Mouse (Mus musculus): Measurements from ENCODE around the gene Mixl1. TPM values are rescaled to one million over a fixed set of nuclear protein-coding genes. Genes with fewer than 3 reads are reported as not detected.

Gene Mixl1
- polyA plus RNA-seq, 1 experiment from 2014 or later, result not detected

DNA sequence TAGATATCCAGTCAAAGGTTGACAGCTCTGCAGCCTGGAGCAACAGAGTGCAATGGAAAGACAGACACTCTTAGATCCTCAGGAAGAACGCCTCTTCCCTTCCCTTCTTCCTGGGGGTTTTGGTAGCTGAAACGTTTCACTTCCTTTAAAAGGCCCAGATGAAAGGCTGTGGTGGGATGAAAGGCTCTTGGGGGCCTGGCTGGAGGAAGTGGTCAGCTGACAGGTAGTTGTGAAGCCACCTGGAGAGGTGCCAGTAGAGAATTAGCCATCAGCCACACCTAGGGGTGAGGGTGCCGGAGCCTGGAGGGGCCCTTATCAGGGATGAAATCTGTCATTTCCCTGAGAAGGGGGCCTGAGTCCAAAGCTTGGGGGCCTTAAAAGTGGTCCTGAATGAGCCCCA lies 10.5 kb upstream of the Mixl1 start:
- Histone ChIP-seq H3K9me3 (replicated peaks) (no peaks in the 10 kb centered on the region), H3K4me3 (replicated peaks) (no peak overlapping the region), H3K27me3 (replicated peaks) (no peaks in the 10 kb centered on the region), H3K4me2 (no peak overlapping the region), H3K9ac (replicated peaks) (no peak overlapping the region), H3K27ac (replicated peaks) (no peak overlapping the region), H3K4me1 (no peaks in the 10 kb centered on the region), H3K36me3 (no peaks in the 10 kb centered on the region)
- ATAC-seq (ENCODE audit: low FRiP score), result no peak
- 53% methylated on average over 3 of the region's 3 CpGs for WGBS

DNA sequence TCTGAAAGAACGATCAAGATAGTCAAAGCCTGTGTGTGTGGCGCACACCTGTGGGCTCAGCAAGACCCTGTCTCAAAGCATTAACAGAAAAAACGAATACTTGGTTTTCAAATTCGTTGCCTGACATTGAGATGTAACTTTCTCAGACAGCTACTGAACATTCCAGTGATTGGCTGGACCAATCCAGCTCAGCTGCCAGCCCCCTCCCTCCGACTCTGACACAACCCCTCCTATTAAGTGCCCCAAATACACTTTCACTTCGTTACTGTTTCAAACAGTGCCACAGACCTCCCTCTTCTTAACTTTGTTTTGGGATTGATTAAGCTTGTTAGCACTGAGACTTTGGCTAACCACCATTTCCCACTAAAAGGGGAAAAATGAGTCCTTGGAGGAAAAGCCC lies 6.6 kb upstream of the Mixl1 start:
- Histone ChIP-seq H3K4me2 (no peak overlapping the region), H3K9ac (replicated peaks) (no peak overlapping the region), H3K4me3 (replicated peaks) (no peak overlapping the region), H3K4me1 (no peaks in the 10 kb centered on the region), H3K9me3 (replicated peaks) (no peaks in the 10 kb centered on the region), H3K36me3 (no peaks in the 10 kb centered on the region), H3K27ac (replicated peaks) (no peak overlapping the region), H3K27me3 (replicated peaks) (peaks cover 8% of the 10 kb centered on the region; the same call in 1 of the 2 replicates)
- 49% methylated on average over 6 of the region's 6 CpGs for WGBS
- no peak for ATAC-seq (ENCODE audit: low FRiP score)

GRCm38 (mm10) chr1:180698063-180698462 lies 1.2 kb upstream of the Mixl1 start:
- ATAC-seq (ENCODE audit: low FRiP score), result no peak
- 59% methylated on average over 5 of the region's 5 CpGs for WGBS
- H3K36me3 ChIP-seq, result no peaks in the 10 kb centered on the region
- H3K4me1 ChIP-seq, result peaks cover 10% of the 10 kb centered on the region
- no peak overlapping the region for H3K9ac ChIP-seq (replicated peaks)
- H3K27ac ChIP-seq (replicated peaks), result no peak overlapping the region
- no peak overlapping the region for H3K4me2 ChIP-seq
- no peak overlapping the region for H3K4me3 ChIP-seq (replicated peaks)
- no peaks in the 10 kb centered on the region for H3K9me3 ChIP-seq (replicated peaks)
- H3K27me3 ChIP-seq (replicated peaks), result peaks cover 47% of the 10 kb centered on the region

- peaks cover 19% of the 10 kb centered on the region for H3K36me3 ChIP-seq
- ATAC-seq (ENCODE audit: low FRiP score), result no peak
- H3K4me1 ChIP-seq, result peaks cover 1% of the 10 kb centered on the region
- 92% methylated on average over 7 of the region's 7 CpGs for WGBS
- no peaks in the 10 kb centered on the region for H3K9me3 ChIP-seq (replicated peaks)
- H3K4me3 ChIP-seq (replicated peaks), result no peak overlapping the region
- no peak overlapping the region for H3K4me2 ChIP-seq
- H3K9ac ChIP-seq (replicated peaks), result no peak overlapping the region
- H3K27me3 ChIP-seq (replicated peaks), result peaks cover 18% of the 10 kb centered on the region
- H3K27ac ChIP-seq (replicated peaks), result no peak overlapping the region
Observed at GRCm38 (mm10) chr1:180691284-180691683, 5.5 kb downstream of the Mixl1 start.

Other genes starting within 250 kb of the Mixl1 start
- 21.8 and 23.5 TPM in 2 replicates for gene Stum, start 213.5 kb downstream of the Mixl1 start, polyA plus RNA-seq (2015; fragmentation: Nextera tagmentation; extraction: Ambion mirVana)
- 89.1 and 93.8 TPM in 2 replicates for gene Parp1, start 128.1 kb downstream of the Mixl1 start, polyA plus RNA-seq (2015; fragmentation: Nextera tagmentation; extraction: Ambion mirVana)
- 8.3 and 10.9 TPM in 2 replicates for gene Lin9, start 55.9 kb downstream of the Mixl1 start, polyA plus RNA-seq (2015; fragmentation: Nextera tagmentation; extraction: Ambion mirVana)
- gene Acbd3, start 29.0 kb upstream of the Mixl1 start, polyA plus RNA-seq (2015; fragmentation: Nextera tagmentation; extraction: Ambion mirVana), result 23.5 and 24.4 TPM in 2 replicates
- 2,562 and 2,745 TPM in 2 replicates for gene H3f3a, start 116.9 kb upstream of the Mixl1 start, polyA plus RNA-seq (2015; fragmentation: Nextera tagmentation; extraction: Ambion mirVana)
- gene Sde2, start 154.1 kb upstream of the Mixl1 start, polyA plus RNA-seq (2015; fragmentation: Nextera tagmentation; extraction: Ambion mirVana), result 28.0 and 30.8 TPM in 2 replicates
- 1.9 and 3.0 TPM in 2 replicates for gene Lefty2, start 196.1 kb upstream of the Mixl1 start, polyA plus RNA-seq (2015; fragmentation: Nextera tagmentation; extraction: Ambion mirVana)
- gene Pycr2, start 207.3 kb upstream of the Mixl1 start, polyA plus RNA-seq (2015; fragmentation: Nextera tagmentation; extraction: Ambion mirVana), result 73.7 and 80.6 TPM in 2 replicates
- gene Lefty1, start 238.0 kb upstream of the Mixl1 start, polyA plus RNA-seq (2015; fragmentation: Nextera tagmentation; extraction: Ambion mirVana), result 0.22 and 0.23 TPM in 2 replicates
- 2.5 and 5.4 TPM in 2 replicates for gene Tmem63a, start 245.3 kb upstream of the Mixl1 start, polyA plus RNA-seq (2015; fragmentation: Nextera tagmentation; extraction: Ambion mirVana)

Measured in neural tube, embryonic 15.5 days (tissue).